Mouse (Mus musculus): ENCODE data around the gene Mall. TPM values are rescaled to one million over a fixed set of nuclear protein-coding genes. Genes with fewer than 3 reads are reported as not detected.

Mall gene
- polyA plus RNA-seq, 1 experiment from 2014 or later: 0.05 TPM

DNA sequence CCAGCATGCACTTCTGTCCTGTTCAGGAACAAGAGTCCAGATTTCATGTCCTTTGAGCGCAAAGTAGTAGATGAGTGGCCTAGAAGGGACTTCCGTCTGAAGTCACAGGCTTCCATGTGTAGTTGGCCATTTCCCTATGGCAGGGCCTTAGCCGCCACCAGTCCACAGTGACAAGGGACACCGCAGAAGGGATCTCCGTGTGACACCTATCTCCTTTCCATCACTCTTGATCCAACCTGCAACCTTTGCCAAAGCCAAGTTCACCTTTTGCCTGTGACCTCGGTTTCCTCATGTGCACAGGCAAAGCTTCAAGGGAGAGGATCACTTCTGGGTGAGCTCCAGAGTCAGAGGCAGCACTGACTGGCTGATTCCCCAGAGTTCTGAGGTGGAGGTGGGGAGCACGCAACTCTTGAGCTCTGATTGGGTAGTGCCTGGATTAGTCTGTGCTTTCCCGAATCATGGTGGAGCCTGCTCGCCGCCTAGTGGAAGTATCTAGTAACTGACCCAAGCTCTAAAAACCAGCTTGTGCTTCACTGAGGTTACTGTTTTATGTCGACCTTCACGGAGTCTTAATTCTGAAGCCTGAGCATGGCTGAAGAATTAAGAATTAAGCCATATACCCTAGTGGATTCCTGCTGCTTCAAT, 45.9 kb downstream of the Mall start:
- in situ Hi-C loops (cut with MboI; ENCODE audit: low pct_unique_long_range_greater_than_20kb): loop anchor here (5.0 to 10.0 kb wide), 2 partner anchors 77 to 179 kb away; no protein-coding TSS in a partner anchor

DNA sequence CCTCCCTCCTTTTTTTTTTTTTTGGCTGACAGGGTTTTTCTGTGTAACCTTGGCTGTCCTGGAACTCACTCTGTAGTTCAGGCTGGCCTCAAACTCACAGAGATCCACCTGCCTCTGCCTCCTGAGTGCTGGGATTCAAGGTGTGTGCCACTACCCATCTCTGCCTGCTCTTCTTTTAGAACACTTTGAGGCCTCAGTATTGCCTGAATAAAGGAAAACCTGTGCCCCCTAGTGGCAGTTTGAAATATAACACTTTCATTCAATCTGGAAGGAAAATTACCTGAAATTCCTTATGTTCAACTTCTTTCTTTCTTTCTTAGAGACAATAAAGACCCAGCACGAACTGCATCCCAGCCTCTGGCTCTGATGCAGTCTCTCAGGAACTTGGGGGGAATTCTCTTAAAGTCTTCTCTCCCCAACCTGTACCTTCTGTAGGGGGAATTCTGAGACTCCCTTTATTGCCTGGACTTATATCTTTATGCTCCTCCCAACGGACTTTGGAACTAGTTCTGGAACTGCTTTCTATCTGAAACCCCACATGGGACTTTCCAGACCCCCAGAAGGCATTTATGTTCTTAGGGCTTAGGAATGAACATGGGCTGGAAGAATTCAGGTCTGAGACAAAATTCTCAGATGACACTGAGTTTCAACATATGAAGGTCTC, 61.8 kb downstream of the Mall start:
- no peak for DNase-seq (ENCODE audit: low read depth, low spot score)
- peak; percentile 54 for TF ChIP-seq CTCF (IDR thresholded peaks at IDR 0.05)
- H3K27me3 ChIP-seq: peaks cover 4% of the 10 kb centered on the region
- CTCF ChIA-PET: interaction anchor here (0.9 kb wide), 1 partner anchor 60 kb away, joined by 4 read pairs; no protein-coding TSS in a partner anchor
- ATAC-seq: no peak
- POLR2A ChIA-PET: no interaction called here
- in situ Hi-C loops (cut with MboI; ENCODE audit: low pct_unique_long_range_greater_than_20kb): no loop called here

More for the DNA sequence above, 45.9 kb downstream of the Mall start:
- CTCF ChIA-PET: interaction anchor here (0.6 to 1.3 kb wide), 11 partner anchors 12 to 411 kb away, joined by 3 to 12 read pairs (median 4); no protein-coding TSS in a partner anchor
- peaks cover 18% of the 10 kb centered on the region for H3K27me3 ChIP-seq
- POLR2A ChIA-PET: interaction anchor here (0.6 kb wide), 1 partner anchor 147 kb away, joined by 3 read pairs; no protein-coding TSS in a partner anchor
- DNase-seq (ENCODE audit: low read depth, low spot score) (peak; percentile 17), ATAC-seq (no peak)
- peak; percentile 88 for TF ChIP-seq CTCF (IDR thresholded peaks at IDR 0.05)

DNA sequence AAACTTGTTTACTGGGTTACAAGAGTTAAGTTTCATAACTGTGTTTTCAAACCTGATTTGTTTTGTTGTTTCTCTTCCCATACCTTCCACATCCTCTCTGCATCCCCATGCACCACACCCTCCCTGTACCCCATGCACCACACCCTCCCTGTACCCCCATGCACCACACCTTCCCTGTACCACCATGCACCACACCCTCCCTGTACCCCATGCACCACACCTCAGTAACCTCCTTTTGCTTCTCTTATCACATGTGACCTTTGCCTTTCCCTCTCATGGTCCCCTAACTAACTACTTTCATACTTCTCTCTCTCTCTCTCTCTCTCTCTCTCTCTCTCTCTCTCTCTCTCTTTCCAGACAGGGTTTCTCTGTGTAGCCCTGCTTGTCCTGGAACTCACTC, 62.7 kb downstream of the Mall start:
- no peak for DNase-seq (ENCODE audit: low read depth, low spot score)
- ATAC-seq: no peak
- no peak for TF ChIP-seq CTCF (IDR thresholded peaks at IDR 0.05)
- in situ Hi-C loops (cut with MboI; ENCODE audit: low pct_unique_long_range_greater_than_20kb): no loop called here
- CTCF ChIA-PET: no interaction called here
- peaks cover 4% of the 10 kb centered on the region for H3K27me3 ChIP-seq
- POLR2A ChIA-PET: no interaction called here

DNA sequence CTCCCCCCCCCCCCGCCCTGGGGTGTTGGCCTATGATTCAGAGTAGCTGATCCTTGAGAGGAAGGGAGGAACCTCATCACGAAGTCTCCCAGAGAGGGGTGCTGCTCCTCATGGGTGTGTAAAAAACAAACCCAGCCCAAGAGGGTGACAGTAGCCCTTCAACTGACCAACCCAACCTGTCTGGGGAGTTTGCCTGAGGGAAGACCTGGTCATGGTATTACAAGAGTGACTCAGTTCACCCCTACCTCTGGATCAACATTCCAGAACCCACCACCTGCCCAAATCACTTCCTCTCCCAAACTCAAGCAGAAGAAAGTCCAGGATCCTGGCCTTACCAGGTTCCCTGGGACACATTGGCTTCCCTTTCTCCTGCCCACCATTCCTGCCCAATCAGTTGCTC, 67.0 kb downstream of the Mall start:
- no peak for ATAC-seq
- ChIA-PET POLR2A (no interaction called here), CTCF (no interaction called here)
- no peaks in the 10 kb centered on the region for H3K27me3 ChIP-seq
- in situ Hi-C loops (cut with MboI; ENCODE audit: low pct_unique_long_range_greater_than_20kb): no loop called here
- DNase-seq (ENCODE audit: low read depth, low spot score): no peak
- TF ChIP-seq CTCF (IDR thresholded peaks at IDR 0.05): no peak

DNA sequence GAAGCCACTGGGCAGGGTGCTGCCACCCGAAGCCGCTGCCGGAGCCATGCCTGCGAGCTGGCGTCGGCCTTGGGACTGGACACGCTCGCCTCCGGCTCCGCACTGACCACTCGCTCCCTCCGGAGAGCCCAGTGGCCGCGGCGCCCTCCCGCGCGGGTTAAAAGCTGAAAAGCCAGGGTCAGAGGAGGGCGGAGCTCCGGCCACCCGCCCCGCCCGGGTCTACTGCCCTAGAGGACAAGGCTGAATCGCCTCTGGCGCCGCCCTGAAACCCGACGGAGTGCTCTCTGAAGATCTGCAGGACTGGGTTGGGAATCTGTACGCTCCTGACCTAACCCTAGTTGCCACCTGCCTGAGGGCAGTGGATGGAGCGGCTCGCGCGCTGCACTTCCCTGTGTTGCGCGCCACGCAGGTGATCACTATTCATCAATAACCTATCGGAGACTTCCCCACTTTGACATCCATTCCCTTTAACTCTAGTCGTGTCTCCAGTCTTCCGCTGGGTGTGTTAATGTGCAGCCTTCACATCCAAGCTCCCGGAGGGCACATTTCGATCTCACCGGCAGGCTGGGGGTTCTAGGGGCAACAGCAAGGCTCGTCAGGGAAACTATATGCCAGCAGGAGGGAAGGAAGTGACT, 73.5 kb downstream of the Mall start, which contains the start of gene Mal:
Mal (minus strand) TSS at position 610 of the 635 bp plus-strand sequence.
- POLR2A ChIA-PET: no interaction called here
- in situ Hi-C loops (cut with MboI; ENCODE audit: low pct_unique_long_range_greater_than_20kb): no loop called here
- ATAC-seq: no peak
- no peak for DNase-seq (ENCODE audit: low read depth, low spot score)
- TF ChIP-seq CTCF (IDR thresholded peaks at IDR 0.05): no peak
- CTCF ChIA-PET: interaction anchor here (1.0 to 1.3 kb wide), 2 partner anchors 9 to 26 kb away, joined by 3 to 4 read pairs; no protein-coding TSS in a partner anchor
- H3K27me3 ChIP-seq: peaks cover 5% of the 10 kb centered on the region

DNA sequence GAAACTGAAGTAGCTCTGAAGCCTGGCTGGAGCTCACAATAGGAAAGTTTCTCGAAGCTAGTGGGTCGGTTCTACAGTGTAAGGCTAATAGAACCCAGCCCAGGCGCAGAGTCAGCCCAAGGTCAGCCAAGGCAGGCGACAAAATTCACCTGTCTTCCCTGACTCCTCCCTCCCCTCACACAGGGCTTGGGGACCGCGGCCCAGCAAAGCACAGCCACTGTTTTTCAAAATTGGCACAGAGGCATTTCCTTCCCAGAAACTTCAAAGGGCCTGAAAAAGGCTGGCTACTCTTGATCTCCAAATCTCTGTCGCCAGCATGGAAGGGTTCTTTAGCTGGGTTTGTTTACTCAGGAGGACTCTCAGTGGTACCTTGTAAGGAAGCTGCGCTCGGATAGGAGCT, 74.3 kb downstream of the Mall start:
- ATAC-seq: no peak
- in situ Hi-C loops (cut with MboI; ENCODE audit: low pct_unique_long_range_greater_than_20kb): no loop called here
- peaks cover 5% of the 10 kb centered on the region for H3K27me3 ChIP-seq
- no peak for DNase-seq (ENCODE audit: low read depth, low spot score)
- no peak for TF ChIP-seq CTCF (IDR thresholded peaks at IDR 0.05)
- CTCF ChIA-PET: interaction anchor here (1.0 to 1.3 kb wide), 2 partner anchors 8 to 27 kb away, joined by 3 to 4 read pairs; no protein-coding TSS in a partner anchor
- POLR2A ChIA-PET: no interaction called here

DNA sequence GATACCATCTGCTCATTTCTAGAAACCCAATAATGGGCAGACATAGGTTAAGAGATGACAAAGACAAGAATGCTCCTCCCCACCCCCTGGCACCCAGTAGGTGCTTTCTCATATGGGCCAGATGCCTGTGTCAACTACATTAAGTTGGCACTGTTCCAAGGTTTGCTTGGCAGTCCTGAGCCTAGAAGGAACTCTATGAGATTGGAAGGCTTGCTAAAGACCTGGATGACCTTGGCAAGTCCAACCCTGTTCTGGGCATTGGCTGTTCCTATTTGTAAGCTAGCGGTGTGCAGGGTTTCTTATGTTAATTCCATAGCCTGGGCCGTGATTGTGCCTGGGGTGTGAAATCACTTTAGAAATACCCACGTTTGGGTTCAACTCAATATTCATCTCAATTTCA, 74.9 kb downstream of the Mall start:
- in situ Hi-C loops (cut with MboI; ENCODE audit: low pct_unique_long_range_greater_than_20kb): no loop called here
- CTCF ChIA-PET: no interaction called here
- TF ChIP-seq CTCF (IDR thresholded peaks at IDR 0.05): no peak
- POLR2A ChIA-PET: no interaction called here
- no peak for DNase-seq (ENCODE audit: low read depth, low spot score)
- ATAC-seq: no peak
- H3K27me3 ChIP-seq: peaks cover 5% of the 10 kb centered on the region

Other genes with a start within 250 kb of the Mall start
- 4.3 TPM for gene Kcnip3, start 207.8 kb downstream of the Mall start, polyA plus RNA-seq (2021)
- not detected for gene Prom2, start 188.5 kb downstream of the Mall start, polyA plus RNA-seq (2021)
- 3.8 TPM for gene Zfp661, start 142.8 kb downstream of the Mall start, polyA plus RNA-seq (2021)
- 87.4 TPM for gene Mrps5, start 142.7 kb downstream of the Mall start, polyA plus RNA-seq (2021)
- gene Mal, start 73.2 kb downstream of the Mall start, polyA plus RNA-seq (2021): 1.1 TPM
- gene Nphp1, start 59.0 kb upstream of the Mall start, polyA plus RNA-seq (2021): 58.5 TPM
- 34.9 TPM for gene Mtln, start 62.6 kb upstream of the Mall start, polyA plus RNA-seq (2021)
- gene Bub1, start 101.9 kb upstream of the Mall start, polyA plus RNA-seq (2021): 23.7 TPM
- 0.03 TPM for gene Acoxl, start 108.9 kb upstream of the Mall start, polyA plus RNA-seq (2021)

All from Patski (cell line).